Mouse (Mus musculus) embryonic fibroblast, embryonic 13.5 days (primary cell): Measurements from ENCODE around the gene Msgn1. TPM values are rescaled to one million over a fixed set of nuclear protein-coding genes. Genes with fewer than 3 reads are reported as not detected.

Source experiments
- H3K27ac ChIP-seq: 2 replicates; pipeline ENCODE4 v1.5.1; 2012; ENCODE audit warnings: low read length, control low read depth, inconsistent platforms; ENCODE audit not compliant: insufficient read depth
- H3K4me1 ChIP-seq: 2 replicates; pipeline ENCODE4 v1.6.1; 2011; ENCODE audit warnings: low read length; ENCODE audit not compliant: control insufficient read depth, insufficient read depth
- H3K4me3 ChIP-seq: 2 replicates; pipeline ENCODE4 v1.5.1; 2011; ENCODE audit warnings: mild to moderate bottlenecking, control low read depth, low read length; ENCODE audit not compliant: insufficient read depth
- CTCF ChIP-seq: IDR thresholded peaks from 2 replicates; pipeline ENCODE4 v1.5.1; 2011; ENCODE audit warnings: mild to moderate bottlenecking, control low read depth, low read length, moderate library complexity, borderline replicate concordance; ENCODE audit not compliant: insufficient read depth
- POLR2A ChIP-seq: IDR thresholded peaks from 2 replicates; pipeline ENCODE4 v1.6.1; 2011; ENCODE audit warnings: low read depth, mild to moderate bottlenecking, control low read depth, low read length, moderate library complexity
- polyA plus RNA-seq: library from polyadenylated mRNA; stranded (reverse); fragments of >200 nt; gene quantifications from 2 replicates; pipeline ENCODE4 v1.2.4, GENCODE M21; 2011; ENCODE audit warnings: low read depth; ENCODE audit not compliant: missing spikeins, insufficient read length

The Msgn1 gene
- polyA plus RNA-seq, 1 experiment, result not detected

- H3K4me3 ChIP-seq, result no peak overlapping the region
- peaks cover 8% of the 10 kb centered on the region for H3K4me1 ChIP-seq
- no peak overlapping the region for H3K27ac ChIP-seq
- TF ChIP-seq CTCF, result no peak
Measured at GRCm38 (mm10) chr12:11200711-11201110, 8.1 kb downstream of the Msgn1 start.

DNA sequence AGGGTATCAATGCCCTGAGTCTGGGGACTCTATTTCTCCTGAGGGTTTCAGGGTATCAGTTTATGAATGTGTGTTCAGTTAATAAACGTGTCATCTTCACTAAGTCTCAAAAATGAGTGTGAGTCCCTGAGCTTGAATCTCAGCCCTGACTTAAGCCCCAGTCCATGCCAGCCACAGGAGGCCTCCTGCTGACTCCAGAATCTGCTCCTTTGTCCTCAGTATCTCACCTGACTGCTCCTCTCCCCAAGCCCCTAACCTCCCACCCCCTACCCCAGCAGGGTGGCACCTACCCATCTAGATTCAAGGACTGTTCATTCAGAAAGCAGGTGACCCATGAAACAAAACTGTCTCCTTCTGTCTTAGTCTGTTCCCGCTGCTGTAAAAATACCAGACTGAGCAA is 10.2 kb downstream of the Msgn1 start:
- no peak for TF ChIP-seq POLR2A
- TF ChIP-seq CTCF, result no peak
- H3K4me1 ChIP-seq, result 0 out of 2 replicates have a peak, but pooled peaks cover 2% of the 10 kb centered on the region
- H3K4me3 ChIP-seq, result no peak overlapping the region
- no peak overlapping the region for H3K27ac ChIP-seq

GRCm38 (mm10) chr12:11198026-11198425 is 10.7 kb downstream of the Msgn1 start:
- H3K4me1 ChIP-seq, result no peaks in the 10 kb centered on the region
- H3K27ac ChIP-seq, result no peak overlapping the region
- no peak for TF ChIP-seq CTCF
- TF ChIP-seq POLR2A, result no peak
- H3K4me3 ChIP-seq, result no peak overlapping the region

DNA sequence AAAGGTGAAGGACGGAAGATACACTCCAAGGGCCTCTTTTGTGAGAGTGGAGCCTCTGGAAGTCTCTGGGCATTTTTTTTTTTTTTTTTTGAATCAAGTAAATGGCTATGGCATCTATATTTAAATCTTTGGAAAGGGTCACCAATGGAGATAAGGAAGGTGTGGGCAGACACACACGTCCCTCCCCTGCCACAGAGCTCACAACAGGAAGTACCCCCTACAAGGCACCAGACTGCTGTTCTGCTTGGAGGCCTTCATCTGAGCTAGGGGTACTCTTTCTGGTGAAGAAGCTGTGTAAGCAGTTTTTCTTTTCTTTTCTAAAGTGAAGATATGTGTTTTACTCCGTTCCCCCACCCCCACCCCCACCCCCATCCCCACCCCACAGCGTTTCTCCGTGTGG is 11.9 kb downstream of the Msgn1 start:
- no peak overlapping the region for H3K27ac ChIP-seq
- no peak for TF ChIP-seq CTCF
- TF ChIP-seq POLR2A, result no peak
- H3K4me3 ChIP-seq, result no peak overlapping the region
- H3K4me1 ChIP-seq, result no peaks in the 10 kb centered on the region

DNA sequence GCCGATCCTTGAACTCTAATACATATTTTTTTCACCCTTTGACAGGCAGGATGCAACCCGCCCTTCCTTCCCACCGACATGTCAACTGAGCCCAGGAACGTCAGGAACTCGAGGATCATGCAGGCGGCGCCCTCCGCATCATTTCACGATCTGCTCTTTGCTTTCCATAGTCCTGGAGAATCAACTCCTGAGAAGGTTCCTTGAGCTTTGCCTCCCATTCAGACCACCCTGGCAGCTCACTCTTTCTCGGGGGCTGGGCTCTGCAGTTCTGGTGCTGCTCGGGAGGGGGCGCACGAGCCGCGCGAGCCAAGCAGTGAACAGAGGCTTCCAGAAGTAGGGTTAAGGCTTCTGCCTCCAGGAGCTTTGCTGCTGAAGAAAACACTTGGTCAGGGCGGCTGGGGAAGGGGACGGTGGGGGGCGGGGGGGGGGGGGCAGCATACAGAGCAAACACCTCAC is 12.6 kb downstream of the Msgn1 start:
- H3K4me3 ChIP-seq, result no peak overlapping the region

DNA sequence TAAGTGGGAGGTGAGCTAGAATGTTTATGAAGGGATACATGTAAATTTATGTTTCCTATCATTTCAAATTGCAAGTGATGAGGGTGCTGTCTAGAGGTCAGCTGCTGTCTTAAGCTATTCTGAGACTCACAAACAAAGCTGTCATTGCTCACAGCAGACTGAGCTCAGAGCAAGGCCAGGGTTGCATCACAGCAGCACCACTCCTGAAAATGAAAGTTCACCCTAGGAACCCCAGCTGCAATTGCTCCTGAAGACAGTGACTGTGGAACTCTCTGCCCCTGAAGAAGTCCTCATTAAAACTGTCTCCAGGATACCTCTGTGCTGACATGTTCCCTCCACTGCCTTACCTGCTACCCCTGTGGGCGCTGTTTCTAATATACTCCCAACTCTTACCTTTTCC is 13.7 kb downstream of the Msgn1 start:
- Histone ChIP-seq H3K4me3 (no peak overlapping the region), H3K27ac (no peak overlapping the region), H3K4me1 (no peaks in the 10 kb centered on the region)
- TF ChIP-seq POLR2A, result no peak
- TF ChIP-seq CTCF, result no peak

More for the DNA sequence above, 12.6 kb downstream of the Msgn1 start:
- TF ChIP-seq CTCF (peak; percentile 84), POLR2A (no peak)
- no peaks in the 10 kb centered on the region for H3K4me1 ChIP-seq
- H3K27ac ChIP-seq, result no peak overlapping the region

DNA sequence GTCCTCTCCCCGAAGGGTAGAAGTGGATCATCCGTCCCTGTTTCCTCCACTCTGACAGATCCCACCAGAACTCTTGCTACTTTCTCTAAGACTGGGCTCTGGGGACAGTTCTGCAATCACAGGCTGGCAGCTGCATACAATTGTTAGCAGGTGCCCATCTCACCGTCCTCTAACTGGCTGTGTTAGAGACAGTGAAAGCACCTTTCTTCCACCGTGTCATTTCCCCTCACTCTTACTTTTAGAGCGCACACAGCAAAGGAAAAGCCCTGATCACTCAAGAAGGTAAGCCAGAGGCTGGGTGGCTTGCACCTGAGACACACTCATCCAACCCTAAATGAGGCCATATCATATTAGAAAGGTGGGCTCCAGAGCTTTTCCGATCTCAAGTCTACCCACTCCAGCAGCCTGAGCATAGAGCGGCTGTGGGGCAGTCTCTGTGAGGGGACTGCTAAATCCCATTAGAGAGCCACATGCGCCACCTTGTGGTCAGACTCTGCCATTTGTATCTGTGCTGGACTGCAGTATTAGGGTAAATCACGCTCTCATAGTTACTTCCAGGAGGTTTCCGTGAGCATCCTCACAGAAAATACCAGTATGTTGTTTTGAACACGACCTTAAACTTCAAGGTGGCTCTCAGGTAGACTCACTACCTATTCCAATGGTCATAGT is 30.2 kb downstream of the Msgn1 start:
- peak; percentile 68; the same call in 1 of the 2 replicates for TF ChIP-seq CTCF
- TF ChIP-seq POLR2A, result no peak
- no peak overlapping the region for H3K27ac ChIP-seq
- no peaks in the 10 kb centered on the region for H3K4me1 ChIP-seq
- no peak overlapping the region for H3K4me3 ChIP-seq

DNA sequence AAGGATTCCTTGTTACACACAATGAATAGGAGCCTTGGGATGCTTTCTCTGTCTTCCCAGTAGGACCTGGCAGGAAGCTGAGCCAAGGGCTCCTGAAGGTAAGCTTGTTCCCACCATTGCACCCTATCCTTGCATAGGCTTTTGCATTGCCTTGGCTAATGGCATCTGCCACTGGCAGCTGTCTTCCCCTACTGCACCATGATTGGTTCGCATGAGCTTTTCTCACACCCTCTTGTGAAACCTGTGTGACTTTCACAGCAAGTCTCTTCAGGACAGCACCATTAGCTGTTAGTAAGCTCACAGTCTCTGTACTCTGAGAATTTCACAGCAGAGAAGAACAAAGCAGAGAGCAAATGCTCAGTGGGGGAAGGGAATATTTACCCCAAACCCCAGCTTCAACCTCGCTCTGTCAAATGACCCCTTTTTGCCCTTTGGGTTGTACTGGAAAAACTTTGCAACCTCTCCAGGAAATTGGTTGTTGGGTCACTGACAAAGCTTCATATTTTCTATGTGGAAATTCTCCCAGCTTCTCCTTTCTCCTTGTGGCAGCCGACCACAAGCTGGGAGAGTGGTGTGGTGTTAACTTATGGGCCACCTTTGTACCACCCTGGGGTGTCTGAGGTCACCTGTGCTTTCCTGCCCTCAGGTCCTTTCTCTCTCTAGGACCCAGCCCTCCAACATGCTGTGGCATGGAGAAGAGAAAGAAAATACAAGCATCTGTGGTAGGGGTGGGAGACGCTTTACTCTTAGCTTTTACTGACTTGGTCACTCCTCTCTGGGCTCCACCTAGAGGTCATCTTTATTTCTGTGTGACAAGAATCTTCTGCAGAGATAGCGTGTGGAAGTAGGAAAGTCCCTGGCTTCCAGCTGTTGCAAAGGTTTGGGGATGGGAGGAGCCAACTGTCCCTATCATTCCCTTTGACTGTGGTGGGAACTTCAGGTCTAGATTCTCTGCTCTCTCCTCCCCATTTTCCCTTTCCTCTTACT is 31.1 kb downstream of the Msgn1 start:
- no peak overlapping the region for H3K4me3 ChIP-seq
- TF ChIP-seq CTCF, result no peak
- TF ChIP-seq POLR2A, result no peak
- no peaks in the 10 kb centered on the region for H3K4me1 ChIP-seq
- no peak overlapping the region for H3K27ac ChIP-seq

DNA sequence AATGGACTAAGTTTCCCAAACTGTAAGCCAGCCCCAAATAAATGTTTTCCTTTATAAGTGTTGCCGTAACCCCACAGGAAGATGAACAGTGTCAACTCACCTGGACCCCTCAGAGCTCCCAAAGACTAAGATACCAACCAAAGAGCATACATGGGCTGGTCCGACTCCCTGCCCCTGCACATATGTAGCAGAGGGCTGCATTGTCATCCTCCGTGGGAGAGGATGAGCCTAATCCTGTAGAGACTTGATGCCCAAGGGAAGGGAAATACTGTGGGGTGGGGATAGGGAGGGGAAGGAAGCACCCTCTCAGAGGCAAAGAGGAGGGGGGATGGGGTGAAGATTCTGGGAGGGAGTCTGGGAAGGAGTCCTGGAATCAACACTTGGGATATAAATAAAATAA is 50.1 kb downstream of the Msgn1 start:
- Histone ChIP-seq H3K4me1 (no peaks in the 10 kb centered on the region), H3K4me3 (no peak overlapping the region), H3K27ac (no peak overlapping the region)
- TF ChIP-seq POLR2A, result no peak
- TF ChIP-seq CTCF, result no peak

Other genes starting within 250 kb of the Msgn1 start
- gene Kcns3, start 57.9 kb downstream of the Msgn1 start, polyA plus RNA-seq, result 0.55 and 2.8 TPM in 2 replicates
- gene Gen1, start 56.8 kb upstream of the Msgn1 start, polyA plus RNA-seq, result 12.1 and 15.2 TPM in 2 replicates
- gene Smc6, start 56.9 kb upstream of the Msgn1 start, polyA plus RNA-seq, result 136 and 163 TPM in 2 replicates
- gene Vsnl1, start 227.6 kb upstream of the Msgn1 start, polyA plus RNA-seq, result 1.9 TPM in 1 of 2 replicates, not detected in the other
- 0.15 and 0.37 TPM in 2 replicates for gene Rad51ap2, start 247.1 kb upstream of the Msgn1 start, polyA plus RNA-seq